Mouse (Mus musculus) 416B (cell line): ENCODE measurements at regions not wholly inside any gene's neighbourhood (a gene's known extent, or its start where the extent isn't known, plus 50 kb on each side); places are given as distances from the start of the nearest gene placed in this dataset.

Source experiments
- DNase-seq: peaks from one replicate; pipeline ENCODE4 v3.0.0; 2011; ENCODE audit warnings: low read depth

GRCm38 (mm10) chrX:166725761-166726503 is 140.4 kb upstream of the Egfl6 start:
- DNase-seq = no peak

DNA sequence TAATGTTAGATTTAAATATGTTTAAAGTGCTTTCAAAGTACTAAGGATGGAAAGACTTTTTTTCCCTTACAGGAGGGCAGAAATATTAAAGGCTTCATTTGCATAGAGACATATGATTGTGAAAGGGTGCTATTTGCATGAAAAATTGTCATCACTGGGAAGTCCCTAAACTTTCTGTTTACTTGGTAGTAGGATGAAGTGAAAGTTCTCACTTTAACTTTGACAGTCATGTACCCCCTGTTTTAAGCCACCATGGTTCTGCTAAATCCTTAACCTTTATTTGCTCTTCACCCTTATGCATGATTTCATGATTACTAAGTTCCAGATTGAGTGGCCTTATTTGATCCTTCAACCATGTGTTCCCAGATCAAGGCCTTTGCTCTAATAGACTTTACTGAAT is 132.6 kb upstream of the Egfl6 start:
- no peak for DNase-seq

GRCm38 (mm10) chrX:166709306-166709705 is 123.8 kb upstream of the Egfl6 start:
- no peak for DNase-seq

- peak; percentile 1 for DNase-seq
Measured at GRCm38 (mm10) chrX:166708106-166708505, 122.6 kb upstream of the Egfl6 start.

GRCm38 (mm10) chrX:166707029-166707428 is 121.5 kb upstream of the Egfl6 start:
- no peak for DNase-seq

DNA sequence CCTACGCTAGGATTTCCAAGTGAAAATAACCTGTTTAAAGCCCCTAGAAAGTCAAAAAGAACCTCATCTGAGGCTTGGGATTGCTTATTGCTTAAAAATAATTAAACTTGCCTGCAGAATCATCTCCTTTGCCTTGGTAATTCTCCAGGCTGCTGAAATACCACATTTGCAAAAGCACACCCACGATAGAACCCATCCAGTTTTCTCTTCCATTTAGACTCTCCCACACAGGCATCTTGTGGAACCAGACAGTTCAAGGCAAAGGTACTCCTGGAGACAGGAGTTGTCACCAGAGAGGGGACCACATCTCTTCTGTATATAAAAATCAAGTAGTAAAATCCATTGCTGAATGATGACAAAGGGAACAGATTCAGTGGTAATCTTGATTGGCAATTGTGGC is 118.8 kb upstream of the Egfl6 start:
- DNase-seq = no peak

DNA sequence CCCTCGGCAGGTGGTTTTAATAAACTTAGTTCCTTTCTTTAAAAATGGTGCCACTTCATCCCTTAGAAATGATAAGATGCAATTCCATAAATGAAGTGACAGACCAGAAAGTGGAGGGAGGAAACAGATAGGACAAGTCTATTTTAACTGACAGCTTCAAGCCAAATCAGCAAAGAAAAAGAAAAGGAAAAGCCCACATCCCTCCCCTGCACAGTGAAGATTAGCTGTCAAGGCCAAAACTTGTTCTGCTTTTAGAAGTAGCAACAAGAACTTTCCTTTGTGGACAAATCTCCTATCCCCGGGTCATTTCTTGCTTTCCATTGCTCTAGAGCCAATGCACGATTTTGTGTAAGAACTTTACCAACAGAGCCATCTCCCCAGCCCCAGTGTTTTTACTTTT is 108.7 kb upstream of the Egfl6 start:
- DNase-seq = peak; percentile 55

GRCm38 (mm10) chrX:166688779-166689178 is 103.3 kb upstream of the Egfl6 start:
- DNase-seq = peak; percentile 4

- DNase-seq = no peak
Measured at GRCm38 (mm10) chrX:166673404-166673803, 87.9 kb upstream of the Egfl6 start.

GRCm38 (mm10) chrX:166672617-166673016 is 87.1 kb upstream of the Egfl6 start:
- no peak for DNase-seq

DNA sequence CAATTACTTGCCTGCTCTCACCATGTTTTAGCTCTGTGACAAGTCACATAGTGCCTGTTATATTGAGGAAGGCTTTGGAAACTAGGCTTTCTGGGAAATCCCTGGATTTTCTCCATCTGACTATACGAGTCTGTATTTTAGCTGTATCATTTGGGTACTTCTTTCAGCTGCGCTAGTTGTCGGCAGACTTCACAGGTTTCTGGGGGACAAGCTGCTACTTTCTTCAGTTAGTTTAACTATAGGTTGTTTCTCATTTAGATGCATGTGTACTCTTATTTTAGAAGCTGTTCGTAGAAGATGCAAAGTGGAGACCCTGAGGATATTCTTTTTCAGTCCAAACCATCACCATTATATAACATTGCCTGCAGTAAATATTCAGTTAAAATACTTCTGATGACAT is 86.3 kb upstream of the Egfl6 start:
- no peak for DNase-seq

DNA sequence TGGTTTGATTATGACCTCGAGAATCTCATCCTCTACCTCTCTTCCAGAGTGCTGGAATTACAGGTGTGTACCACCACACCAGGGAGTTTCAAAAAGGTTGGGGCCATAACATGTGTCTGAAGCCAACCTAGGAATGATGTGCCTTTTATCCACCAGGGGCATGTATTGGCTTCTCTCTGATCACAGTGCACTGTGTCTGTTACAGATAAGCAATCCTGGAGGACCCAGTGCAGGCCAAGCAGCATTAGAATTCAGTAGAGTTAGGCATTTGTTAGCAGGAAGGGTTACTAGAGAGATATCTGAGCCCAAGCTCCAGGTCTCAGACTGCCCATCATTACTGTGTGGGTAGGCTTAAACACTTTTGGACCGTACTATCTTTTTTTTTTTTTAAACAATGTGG is 80.8 kb upstream of the Egfl6 start:
- no peak for DNase-seq

GRCm38 (mm10) chrX:166661808-166662207 is 76.3 kb upstream of the Egfl6 start:
- peak; percentile 94 for DNase-seq

DNA sequence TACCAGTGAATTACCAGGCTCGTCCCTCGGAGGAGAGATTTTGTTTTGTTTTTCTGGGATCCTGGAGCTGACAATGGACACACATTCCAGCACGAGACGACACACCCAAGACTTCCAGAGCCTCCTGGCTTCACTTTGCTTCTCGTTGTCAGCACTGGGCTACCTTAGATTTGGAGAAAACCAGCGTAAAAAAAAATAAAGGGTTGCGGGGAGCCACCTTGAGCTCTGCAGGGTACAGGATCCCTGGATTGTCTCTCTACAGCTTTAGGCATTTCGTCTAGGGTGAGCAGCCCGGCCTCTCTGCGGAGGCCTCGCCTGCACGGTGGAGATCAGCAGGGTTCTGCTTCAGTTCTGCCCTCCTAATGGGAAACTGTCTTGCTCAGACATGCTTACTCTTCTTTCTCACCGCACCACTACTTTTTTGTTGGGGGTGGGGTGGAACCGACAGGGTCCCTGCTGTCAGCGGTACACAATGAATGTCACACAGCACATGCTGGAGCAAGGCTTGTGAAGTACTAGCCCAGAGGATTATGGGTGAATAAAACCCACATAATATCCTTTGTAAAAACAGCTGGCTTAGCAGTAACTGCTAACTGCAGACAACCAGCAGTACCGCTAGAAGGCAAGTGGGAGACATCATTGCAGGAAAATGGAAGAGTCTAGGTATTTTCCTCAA is 75.7 kb upstream of the Egfl6 start:
- DNase-seq = peak; percentile 81

GRCm38 (mm10) chrX:166660715-166661042 is 75.2 kb upstream of the Egfl6 start:
- no peak for DNase-seq

GRCm38 (mm10) chrX:166652400-166652799 is 66.9 kb upstream of the Egfl6 start:
- peak; percentile 56 for DNase-seq

GRCm38 (mm10) chrX:166645713-166646112 is 60.2 kb upstream of the Egfl6 start:
- DNase-seq = peak; percentile 3

DNA sequence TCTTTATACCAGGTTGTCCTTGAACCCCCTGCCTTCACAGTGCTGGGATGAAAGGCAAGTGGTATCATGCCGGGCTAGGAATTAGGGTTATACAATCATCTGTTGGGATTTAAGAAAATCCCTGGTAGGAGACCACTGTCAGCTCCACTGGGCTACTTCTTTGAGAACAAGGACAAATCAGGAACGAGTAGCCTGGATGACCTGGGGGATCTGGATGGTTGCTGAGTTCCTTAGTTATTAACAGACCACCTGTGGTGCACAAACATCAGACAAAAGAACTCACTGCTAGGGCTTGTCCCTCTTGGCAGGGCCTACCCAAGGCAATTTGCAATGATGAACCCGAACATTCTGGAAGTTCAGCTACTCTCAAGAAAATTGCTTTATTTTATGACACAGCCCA is 55.7 kb upstream of the Egfl6 start:
- no peak for DNase-seq

DNA sequence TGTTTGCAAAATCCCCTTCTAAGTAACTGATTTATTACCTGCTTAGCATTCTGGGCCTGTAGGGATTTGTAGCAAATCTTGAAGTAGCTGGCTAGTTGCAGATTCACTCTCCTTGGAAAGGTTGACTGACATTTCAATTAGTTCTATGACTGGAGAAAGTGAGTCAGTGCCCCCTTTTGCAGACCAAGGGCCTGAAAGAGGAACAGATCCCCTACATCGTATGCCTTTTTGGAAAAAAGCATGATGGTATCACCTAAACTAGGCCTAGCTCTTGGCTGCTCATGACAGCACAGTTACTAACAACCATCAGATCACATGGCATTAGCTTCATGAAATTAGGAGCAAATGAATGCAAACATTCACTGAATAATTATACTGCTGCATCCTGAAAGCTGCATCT is 54.7 kb upstream of the Egfl6 start:
- no peak for DNase-seq
